Mouse (Mus musculus) cerebellum, adult 11-12 months (tissue): ENCODE results near the gene Dscam.
"Not testable (repeated sequence)": the region's sequence is repeated elsewhere in the genome, so short reads cannot be mapped to it uniquely, and the experiment has no call there.

ENCODE experiments used
- DNase-seq: peaks from one replicate; pipeline ENCODE4 v3.0.0; 2022

Gene Dscam

DNA sequence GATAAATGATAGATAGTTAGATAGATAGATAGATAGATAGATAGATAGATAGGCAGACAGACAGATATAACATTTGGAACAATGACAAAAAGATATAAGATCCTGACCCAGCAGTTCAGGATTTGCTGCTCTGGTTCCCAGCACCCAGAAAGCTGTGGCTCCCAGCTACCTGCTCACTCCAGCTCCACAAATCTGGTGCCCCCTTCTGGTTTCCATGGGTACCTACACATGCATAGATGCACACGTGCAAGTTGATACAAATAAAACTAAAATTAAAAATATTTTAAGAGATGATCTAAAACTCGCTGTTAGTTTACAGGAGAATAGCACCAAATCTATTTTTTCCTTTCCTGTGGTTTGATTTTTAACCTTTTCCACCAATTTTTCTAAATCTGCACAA lies 238.8 kb downstream of the Dscam start:
- no peak for DNase-seq

DNA sequence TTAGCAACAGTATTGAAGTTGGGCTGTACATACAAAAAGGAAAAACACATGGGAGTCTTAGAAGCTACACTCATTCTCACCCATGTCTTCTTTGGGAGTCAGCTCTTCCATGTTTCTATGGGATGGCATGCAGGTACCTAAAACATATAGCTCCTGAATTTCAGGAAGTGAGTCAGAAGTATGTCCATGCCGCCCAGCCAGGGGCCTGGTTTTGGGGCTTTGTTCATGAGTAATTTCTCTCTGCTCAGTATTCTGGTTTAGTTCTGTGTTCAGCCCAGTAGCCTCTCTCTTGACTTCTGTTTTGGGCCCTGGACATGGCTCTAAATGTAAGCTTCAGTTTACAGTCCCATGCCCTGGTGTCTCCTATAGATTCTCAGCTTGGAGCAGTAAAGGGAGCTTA lies 242.5 kb downstream of the Dscam start:
- no peak for DNase-seq

- no peak for DNase-seq
Measured at GRCm38 (mm10) chr16:96927408-96927807, 243.1 kb downstream of the Dscam start.

DNA sequence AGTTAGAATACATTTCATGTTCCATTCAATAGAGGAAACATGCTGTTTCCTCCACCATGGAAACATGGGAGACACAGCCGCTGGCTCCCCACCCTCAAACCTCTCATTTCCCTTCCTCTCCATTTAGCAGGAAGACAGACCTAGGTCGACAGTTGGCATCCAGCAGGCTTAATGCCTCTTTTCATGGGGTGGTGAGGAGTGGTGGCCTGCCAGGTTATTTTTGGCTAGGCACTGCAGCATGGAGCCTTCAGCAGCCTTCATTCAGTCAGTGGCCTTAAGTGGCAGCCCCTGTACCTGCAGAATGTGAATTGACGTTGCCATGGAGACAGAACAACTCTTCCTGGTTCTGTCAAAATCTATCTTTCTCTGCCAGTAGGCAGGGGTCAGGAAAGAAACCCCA lies 243.6 kb downstream of the Dscam start:
- no peak for DNase-seq

DNA sequence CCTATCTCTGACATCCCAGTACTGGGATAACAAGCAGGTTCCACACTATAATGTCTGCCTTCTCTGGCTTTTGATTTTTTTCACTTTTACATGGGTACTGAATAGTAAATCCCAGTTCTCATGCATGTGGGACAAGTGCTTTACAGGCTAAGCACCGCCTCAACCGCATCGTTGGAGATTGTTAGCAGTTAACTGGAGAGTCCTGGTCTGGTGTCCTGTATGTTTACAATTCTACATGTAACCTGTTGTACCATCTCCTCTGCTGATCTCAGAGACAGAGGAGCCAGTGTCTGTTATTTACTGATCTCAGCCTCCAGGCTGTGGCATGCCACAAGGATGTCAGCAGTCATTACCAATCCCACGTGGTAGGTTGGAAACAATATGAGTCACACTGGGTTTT lies 246.6 kb downstream of the Dscam start:
- DNase-seq, result no peak

DNA sequence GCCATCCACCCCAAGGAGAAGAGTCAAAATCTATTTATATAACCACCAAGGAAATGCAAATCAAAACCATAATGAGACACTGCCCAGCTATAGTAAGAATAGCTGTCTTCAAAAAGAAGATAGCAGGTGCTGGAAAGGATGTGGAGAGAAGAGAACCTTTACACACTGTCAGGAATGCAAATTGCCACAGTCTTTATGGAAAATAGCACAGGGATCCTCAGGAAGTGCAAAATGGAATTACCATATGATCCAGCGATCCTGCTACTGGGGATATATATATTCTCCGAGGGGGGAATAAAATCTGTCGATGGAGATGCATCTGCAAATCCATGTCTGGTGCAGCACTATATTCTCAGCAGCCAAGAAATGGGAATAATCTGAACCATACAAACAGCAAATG lies 256.1 kb downstream of the Dscam start:
- DNase-seq, result no peak

- no peak for DNase-seq
Measured at GRCm38 (mm10) chr16:96912836-96913235, 257.7 kb downstream of the Dscam start.

DNA sequence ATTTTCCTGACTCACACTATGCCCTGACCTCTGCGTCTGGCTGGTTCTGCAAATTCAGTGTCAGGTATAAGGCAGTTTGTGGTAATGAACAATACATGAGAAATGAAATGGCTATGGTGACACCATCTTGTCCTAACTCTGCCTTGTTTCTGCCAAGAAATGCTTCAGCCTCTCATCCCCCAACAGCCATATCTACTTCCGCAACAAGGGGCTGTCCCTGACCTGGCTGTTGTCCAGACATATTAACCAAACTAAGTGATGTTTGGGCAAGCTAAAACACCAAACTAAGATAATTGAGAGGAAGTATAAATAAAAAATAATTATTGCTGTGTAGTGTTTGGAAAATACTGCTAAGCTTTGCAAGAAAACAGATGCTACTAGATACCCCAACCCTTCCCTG lies 258.4 kb downstream of the Dscam start:
- DNase-seq, result no peak

- DNase-seq, result no peak
Measured at GRCm38 (mm10) chr16:96910405-96911164, 260.0 kb downstream of the Dscam start.

DNA sequence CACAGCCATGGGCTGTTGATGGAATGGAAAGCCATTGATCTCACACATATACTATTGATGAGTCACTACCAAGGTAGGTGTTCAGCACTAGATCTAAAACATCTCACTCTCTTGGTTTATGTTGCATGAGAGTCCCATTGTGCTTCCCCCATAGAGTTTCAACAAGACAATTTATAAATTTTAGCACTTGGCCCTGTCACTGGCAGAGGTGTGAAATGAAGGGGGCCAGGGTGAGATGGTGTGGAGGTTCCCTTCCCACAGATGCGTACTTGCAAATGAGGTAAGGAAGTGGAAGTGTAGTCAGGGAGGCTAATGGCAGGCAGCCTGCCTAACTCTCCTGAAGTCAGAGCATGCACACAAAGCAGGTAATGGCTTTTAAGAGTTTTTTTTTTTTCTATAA lies 262.7 kb downstream of the Dscam start:
- DNase-seq, result no peak

DNA sequence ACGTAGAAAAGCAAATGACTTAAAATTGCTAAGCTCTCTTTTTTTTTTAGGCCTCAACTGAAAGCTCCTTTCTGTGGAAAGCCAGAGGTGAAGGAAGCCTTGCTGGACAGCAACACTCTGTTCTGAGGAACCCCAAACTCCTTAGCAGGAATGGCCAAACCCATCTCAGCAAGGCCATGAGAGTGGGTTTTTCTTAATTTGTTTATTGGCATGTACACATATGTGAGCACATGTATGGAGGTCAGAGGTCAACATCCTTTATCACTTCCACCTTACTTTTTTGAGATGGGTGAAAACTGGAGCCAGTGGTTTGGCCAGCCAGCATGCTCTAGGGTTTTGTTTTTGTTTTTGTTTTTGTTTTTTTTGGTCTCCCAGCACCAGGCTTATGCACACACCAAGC lies 263.5 kb downstream of the Dscam start:
- no peak for DNase-seq

GRCm38 (mm10) chr16:96906630-96907029 lies 263.9 kb downstream of the Dscam start:
- no peak for DNase-seq

GRCm38 (mm10) chr16:96904761-96905160 lies 265.8 kb downstream of the Dscam start:
- no peak for DNase-seq

- no peak for DNase-seq
Measured at GRCm38 (mm10) chr16:96904359-96904758, 266.2 kb downstream of the Dscam start.

GRCm38 (mm10) chr16:96902596-96902995 lies 268.0 kb downstream of the Dscam start:
- DNase-seq, result no peak

DNA sequence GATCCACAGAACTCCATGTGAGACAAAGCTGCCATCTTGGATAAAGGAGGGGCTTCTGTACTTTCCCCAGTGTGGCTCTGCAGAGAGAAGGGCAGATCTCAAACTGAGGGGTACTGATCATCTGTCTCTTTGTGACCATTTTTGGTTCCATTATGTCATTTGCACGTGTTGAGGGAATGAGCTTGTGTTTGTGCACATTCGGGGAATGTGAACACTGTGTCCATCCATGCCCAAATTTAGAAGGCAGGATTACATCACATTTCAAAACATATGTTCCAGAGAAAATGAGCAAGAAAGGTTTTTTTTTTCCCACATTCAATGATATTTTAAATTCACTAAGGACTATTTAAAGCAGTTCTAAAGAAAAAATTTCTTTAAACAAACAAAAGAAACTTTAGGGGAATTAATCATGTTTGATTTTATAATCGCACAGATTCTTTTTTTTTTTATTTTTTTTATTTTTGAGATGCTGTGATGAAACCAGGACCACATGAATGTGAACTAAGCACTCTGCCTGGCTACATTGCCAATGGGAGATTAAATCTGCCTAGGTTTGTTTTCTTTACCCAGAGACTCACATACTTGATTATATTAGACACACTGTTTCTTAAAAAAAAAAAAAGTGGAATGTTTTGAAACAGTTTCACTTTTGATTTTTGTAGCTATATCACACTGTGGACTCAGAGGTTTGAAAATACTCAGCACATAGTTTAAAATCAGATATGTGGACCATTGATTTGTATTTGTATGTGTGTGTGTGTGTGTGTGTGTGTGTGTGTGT lies 269.1 kb downstream of the Dscam start:
- DNase-seq, result no peak

DNA sequence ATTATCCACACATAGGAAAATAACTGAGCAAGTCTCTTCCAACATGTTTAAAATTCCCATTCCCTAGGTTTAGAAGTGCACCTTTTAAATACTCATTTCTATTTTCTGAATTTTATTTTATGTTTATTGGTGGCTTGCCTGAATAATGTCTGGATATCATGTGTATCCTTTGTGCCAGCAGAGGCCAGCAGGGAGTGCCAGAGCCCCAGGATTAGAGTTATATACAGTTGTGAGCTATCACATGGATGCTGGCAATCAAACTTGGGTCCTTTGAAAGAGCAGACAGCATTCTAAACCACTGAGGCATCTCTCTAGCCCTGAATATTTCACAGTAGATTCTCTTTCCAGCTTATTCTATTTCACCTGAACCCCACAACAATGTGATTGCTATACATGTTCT lies 271.2 kb downstream of the Dscam start:
- DNase-seq, result no peak

DNA sequence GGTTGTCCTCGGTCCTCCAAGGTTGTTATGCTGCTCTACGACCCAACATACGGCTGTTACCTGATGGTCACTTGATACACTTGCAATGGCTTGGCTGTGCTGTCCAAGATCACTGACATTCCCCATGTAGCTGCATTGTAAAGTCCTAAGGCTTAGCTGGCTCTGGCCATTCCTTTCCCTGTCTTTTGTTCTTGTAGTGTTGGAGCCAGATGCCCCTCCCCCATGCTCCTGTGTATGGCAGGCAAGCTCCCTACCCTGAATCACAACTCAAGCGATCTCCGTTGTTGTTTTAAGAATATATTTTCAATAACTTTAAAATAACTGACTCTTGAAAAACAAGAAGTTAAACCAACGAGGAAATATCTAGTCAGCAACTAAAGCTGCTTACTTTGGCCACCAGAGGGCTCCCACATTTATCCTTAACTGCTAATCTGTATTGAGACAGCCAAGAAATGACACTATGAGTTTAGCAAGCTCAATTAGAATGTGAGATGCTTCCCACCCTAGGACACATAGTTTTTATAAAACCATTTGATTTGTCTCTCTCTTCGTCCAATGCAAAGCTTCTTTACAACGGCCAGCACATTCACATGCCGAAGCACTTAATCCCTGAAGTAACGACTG lies 273.9 kb downstream of the Dscam start:
- DNase-seq, result no peak

DNA sequence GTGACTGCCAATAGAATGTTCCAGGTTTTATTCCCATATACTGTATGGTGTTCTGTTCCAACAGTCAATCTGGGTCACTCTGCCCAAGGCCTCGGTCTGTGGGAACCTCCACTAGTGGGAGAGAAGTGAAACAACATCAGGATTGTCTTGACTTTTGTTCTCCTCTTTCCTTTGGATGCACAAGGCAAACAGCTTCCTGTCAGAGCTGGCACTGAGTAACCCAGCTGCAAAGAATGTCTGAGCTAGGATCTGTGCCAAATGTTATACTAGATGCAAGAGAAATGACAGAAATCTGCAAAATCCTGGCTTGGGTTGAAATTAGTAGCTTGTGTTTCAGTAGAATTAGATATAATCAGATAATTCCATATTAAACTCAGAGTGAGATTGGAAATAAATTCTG lies 282.5 kb downstream of the Dscam start:
- no peak for DNase-seq

GRCm38 (mm10) chr16:96885817-96886216 lies 284.7 kb downstream of the Dscam start:
- DNase-seq, result no peak

GRCm38 (mm10) chr16:96884590-96884989 lies 286.0 kb downstream of the Dscam start:
- not testable (repeated sequence) for DNase-seq

DNA sequence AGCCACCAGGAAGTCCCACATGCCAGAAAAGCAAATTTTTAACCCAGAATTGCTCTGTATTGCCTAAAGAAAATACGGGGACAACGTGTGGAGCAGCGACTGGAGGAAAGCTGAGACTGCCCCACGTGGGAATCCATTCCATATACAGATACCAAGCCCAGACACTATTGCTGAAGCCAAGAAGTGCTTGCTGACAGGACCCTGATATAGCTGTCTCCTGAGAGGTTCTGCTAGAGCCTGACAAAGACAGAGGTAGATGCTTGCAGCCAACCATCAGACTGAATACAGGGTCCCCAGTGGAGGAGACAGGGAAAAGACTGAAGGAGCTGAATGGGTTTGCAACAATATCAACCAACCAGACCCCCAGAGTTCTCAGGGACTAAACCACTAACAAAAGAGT lies 293.3 kb downstream of the Dscam start:
- no peak for DNase-seq

GRCm38 (mm10) chr16:96872799-96873198 lies 297.8 kb downstream of the Dscam start:
- DNase-seq, result no peak

DNA sequence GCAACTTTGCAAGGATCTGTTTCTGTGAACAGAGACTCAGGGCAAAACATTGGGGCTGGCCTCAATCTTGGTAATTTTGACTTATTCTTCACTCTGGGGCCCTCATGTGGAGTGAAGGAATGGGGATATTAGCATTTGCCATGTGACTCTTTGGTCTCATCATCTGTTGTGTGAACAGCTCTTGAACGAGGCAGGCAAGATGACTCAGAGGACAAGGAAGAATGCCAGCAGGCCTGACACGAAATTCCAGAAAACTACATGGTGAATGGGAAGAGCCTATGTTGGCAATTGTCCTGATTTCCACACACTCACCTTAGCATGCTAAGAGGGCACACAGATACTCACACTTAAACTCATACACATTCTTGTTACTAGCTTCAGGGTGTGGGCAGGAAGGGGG lies 313.0 kb downstream of the Dscam start:
- no peak for DNase-seq
